Mouse (Mus musculus) forebrain, embryonic 10.5 days (tissue): ENCODE measurements at regions not wholly inside any gene's neighbourhood (a gene's known extent, or its start where the extent isn't known, plus 50 kb on each side); places are given as distances from the start of the nearest gene placed in this dataset.

ENCODE experiments used
- DNase-seq: peaks from one replicate; pipeline ENCODE4 v3.0.0-alpha.2; 2017; ENCODE audit warnings: low spot score; ENCODE audit errors: extremely low spot score
- H3K27ac ChIP-seq: fragments of 300-500 bp; sonication (generic); 2 replicates; pipeline ENCODE4 v1.5.1; 2016; ENCODE audit warnings: mild to moderate bottlenecking
- H3K27me3 ChIP-seq: fragments of 300-500 bp; sonication (generic); 2 replicates; pipeline ENCODE4 v1.6.1; 2016; ENCODE audit warnings: mild to moderate bottlenecking; ENCODE audit not compliant: poor library complexity, severe bottlenecking
- H3K36me3 ChIP-seq: fragments of 300-500 bp; sonication (generic); replicated peaks from 2 replicates; pipeline ENCODE4 v1.6.1; 2016; ENCODE audit warnings: mild to moderate bottlenecking, moderate library complexity
- H3K4me1 ChIP-seq: fragments of 300-500 bp; sonication (generic); 2 replicates; pipeline ENCODE4 v1.6.1; 2016
- H3K4me3 ChIP-seq: fragments of 300-500 bp; sonication (generic); 2 replicates; pipeline ENCODE4 v1.5.1; 2016; ENCODE audit warnings: mild to moderate bottlenecking, moderate library complexity
- H3K9me3 ChIP-seq: fragments of 300-500 bp; sonication (generic); 2 replicates; pipeline ENCODE4 v1.6.1; 2016; ENCODE audit warnings: mild to moderate bottlenecking, moderate library complexity
- WGBS: fragments of 180-500 bp; shearing (Covaris S2); methylation state at CpG from one replicate; pipeline ENCODE4 v1.1.7; 2016; 5-methylcytosine and 5-hydroxymethylcytosine counted together

DNA sequence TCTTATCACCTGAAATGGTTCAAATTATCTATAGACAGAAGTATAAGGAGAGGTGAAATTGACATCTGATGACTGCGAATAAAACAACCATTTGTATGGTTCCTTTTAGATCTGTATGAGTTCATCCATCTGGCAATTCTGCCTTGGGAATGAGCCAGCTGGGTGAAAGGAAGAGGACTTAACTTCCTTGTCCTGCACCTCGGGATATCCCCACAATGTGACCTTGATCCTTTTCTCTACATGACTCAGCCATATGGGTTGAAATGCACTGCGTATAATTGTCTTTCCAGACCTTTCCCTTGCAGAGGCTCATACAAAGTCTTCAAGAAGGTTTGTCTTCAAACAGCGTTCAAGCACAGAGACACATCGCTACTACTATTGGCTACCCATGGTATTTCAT, 292.6 kb upstream of the Pitrm1 start:
- H3K9me3 ChIP-seq = no peaks in the 10 kb centered on the region
- peaks cover 18% of the 10 kb centered on the region for H3K4me1 ChIP-seq
- no peak overlapping the region for H3K27ac ChIP-seq
- 88% methylated on average over 5 of the region's 5 CpGs for WGBS
- no peak for DNase-seq
- H3K27me3 ChIP-seq = no peaks in the 10 kb centered on the region
- H3K4me3 ChIP-seq = no peak overlapping the region
- H3K36me3 ChIP-seq = no peaks in the 10 kb centered on the region

DNA sequence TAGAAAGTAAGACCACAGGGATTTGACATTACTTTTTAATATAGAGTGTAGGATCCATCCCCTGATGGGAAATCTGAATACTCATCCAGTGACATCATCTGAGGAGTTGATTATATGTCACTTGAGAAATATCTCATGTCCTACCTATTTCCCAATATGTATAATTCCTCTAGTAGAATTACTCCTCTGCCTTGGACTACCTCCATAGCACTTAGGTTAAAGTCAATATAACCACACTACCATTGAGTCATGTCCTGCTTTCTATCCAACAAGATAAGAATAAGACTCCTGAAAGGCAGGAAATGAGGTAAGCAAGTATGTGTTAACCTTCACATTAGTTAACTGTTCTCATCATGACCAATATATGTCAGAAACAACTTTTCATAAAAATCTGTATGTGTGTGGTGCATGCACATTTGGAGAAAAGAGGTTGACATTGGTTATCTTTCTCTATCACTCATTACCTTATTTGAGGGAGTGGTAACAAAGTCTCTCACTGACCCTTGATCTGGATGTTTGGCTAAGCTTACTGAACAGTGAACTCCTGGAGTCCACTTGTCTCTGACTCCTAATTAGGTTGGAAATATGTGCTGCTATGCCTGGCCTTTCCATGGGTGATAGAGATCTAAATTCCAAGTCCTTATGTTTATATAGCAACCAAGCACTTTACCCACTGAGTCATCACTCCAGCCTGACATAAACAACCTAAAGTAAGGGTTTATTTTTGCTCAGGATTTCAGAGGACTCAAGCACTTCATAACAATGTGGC, 292.0 kb upstream of the Pitrm1 start:
- no peak overlapping the region for H3K4me3 ChIP-seq

DNA sequence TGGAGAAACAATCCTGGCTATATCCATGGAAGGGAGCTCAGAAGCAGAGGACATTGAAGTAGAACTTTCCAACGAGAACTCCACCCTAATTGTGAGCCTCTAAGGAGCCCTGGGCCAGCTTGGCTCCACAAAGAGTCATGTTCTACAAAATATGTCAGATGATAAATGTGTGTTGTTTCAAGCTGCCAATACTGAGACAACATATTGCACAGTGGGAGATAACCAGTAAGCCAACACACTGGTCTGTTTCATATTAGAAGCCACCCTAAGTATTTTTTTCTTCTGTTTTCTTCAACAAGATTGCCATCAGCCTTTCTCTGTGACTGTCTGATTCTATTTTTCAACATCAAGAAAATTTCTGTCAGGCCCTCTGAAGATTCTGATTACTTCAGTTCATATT, 289.5 kb upstream of the Pitrm1 start:
- Histone ChIP-seq H3K4me1 (no peaks in the 10 kb centered on the region), H3K27me3 (no peaks in the 10 kb centered on the region), H3K36me3 (no peaks in the 10 kb centered on the region), H3K9me3 (no peaks in the 10 kb centered on the region), H3K27ac (no peak overlapping the region), H3K4me3 (no peak overlapping the region)
- DNase-seq = no peak
- WGBS = 88% methylated on average over 1 of the region's 1 CpGs

More for the DNA sequence above, 292.0 kb upstream of the Pitrm1 start:
- Histone ChIP-seq H3K27me3 (no peaks in the 10 kb centered on the region), H3K9me3 (no peaks in the 10 kb centered on the region), H3K27ac (no peak overlapping the region), H3K36me3 (no peaks in the 10 kb centered on the region), H3K4me1 (peaks cover 12% of the 10 kb centered on the region)
- no peak for DNase-seq

DNA sequence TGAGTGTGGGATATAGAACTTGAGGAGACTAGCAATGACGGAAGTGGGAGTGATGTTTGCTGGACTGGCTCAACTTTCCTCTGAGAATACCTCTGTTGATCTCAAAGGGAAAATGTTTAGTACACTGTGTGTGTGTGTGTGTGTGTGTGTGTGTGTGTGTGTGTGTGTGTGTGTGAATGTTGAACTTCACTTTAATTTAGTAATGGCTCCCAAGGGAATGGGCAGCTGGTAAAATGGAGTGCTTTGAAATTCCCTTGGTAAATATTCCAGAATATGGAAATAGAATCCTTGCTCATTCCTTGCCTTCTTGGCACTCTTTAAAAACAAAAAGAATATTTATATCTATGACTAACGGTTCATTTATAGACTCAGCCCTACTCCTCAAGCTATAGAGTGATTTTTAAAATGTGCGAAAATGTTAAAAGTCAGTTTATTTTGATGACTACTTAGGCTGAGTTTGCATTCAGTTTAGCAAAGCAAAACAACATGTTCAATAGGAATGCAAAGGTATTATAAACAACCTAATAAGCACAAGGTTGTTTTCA, 287.6 kb upstream of the Pitrm1 start:
- H3K27ac ChIP-seq = no peak overlapping the region
- DNase-seq = no peak
- 93% methylated on average over 3 of the region's 3 CpGs for WGBS
- H3K36me3 ChIP-seq = no peaks in the 10 kb centered on the region
- no peaks in the 10 kb centered on the region for H3K9me3 ChIP-seq
- H3K4me1 ChIP-seq = no peaks in the 10 kb centered on the region
- H3K4me3 ChIP-seq = no peak overlapping the region
- H3K27me3 ChIP-seq = no peaks in the 10 kb centered on the region

DNA sequence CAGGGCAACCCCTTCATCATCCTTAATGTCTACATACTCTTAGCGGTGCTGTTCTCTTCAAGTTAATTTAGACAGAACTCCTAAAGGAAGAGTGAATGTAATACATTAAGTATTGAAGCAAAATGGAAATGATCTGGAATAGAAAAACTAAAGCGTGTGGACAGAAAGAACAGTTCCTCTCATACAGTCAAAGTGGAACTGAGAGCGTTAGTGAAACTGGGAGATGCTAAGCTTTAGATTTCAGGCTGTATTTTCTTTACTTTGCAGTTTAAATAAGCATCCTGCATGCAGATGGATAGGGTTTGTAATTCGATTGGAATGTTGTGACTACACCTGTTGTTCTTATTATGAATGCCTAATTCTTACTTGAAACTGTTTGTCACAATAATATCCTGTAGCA, 286.5 kb upstream of the Pitrm1 start:
- Histone ChIP-seq H3K4me1 (no peaks in the 10 kb centered on the region), H3K4me3 (no peak overlapping the region), H3K27ac (no peak overlapping the region), H3K27me3 (no peaks in the 10 kb centered on the region), H3K9me3 (no peaks in the 10 kb centered on the region), H3K36me3 (no peaks in the 10 kb centered on the region)
- DNase-seq = no peak
- WGBS = 92% methylated on average over 4 of the region's 4 CpGs

DNA sequence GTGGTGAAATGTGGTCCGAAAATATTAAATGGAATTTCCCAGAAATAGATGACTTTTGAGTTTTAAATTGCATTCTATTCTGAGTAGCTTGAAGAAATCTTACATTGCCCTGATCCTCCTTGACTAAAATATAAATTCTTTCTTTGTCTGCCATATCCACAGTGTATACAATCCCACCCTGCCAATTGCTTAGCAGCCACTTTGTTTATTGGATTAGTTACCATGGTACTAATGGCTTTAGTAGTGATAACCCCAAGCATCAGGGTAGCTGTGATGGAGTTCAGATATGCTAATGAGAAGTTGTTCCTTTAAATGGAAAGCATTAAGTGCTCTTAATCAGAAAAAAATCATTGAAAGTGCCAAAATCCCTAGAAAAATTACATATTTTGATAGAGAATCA, 277.4 kb upstream of the Pitrm1 start:
- Histone ChIP-seq H3K27ac (no peak overlapping the region), H3K4me1 (no peaks in the 10 kb centered on the region), H3K9me3 (peaks cover 4% of the 10 kb centered on the region; the same call in 1 of the 2 replicates), H3K27me3 (no peaks in the 10 kb centered on the region), H3K4me3 (no peak overlapping the region), H3K36me3 (no peaks in the 10 kb centered on the region)
- no peak for DNase-seq
- WGBS = 93% methylated on average over 1 of the region's 1 CpGs

DNA sequence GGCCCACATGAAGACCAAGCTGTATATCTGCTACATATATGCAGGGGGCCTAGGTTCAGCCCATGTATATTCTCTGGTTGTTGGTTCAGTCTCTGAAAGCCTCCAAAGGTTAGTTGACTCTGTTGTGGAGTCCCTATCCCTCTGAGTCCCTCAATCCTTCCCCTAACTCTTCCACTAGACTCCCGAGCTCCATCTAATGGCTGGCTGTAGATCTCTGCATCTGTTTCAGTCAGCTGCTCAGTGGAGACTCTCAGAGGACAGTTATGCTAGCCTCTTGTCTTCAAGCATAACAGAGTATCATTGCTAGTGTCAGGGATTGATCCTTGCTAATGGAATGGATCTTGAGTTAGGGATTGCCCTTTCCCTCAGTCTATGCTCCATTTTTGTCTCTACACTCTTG, 275.0 kb upstream of the Pitrm1 start:
- H3K27ac ChIP-seq = no peak overlapping the region
- H3K4me3 ChIP-seq = no peak overlapping the region
- H3K27me3 ChIP-seq = no peaks in the 10 kb centered on the region
- H3K36me3 ChIP-seq = no peaks in the 10 kb centered on the region
- no peak for DNase-seq
- 73% methylated on average over 1 of the region's 1 CpGs for WGBS
- no peaks in the 10 kb centered on the region for H3K4me1 ChIP-seq
- peaks cover 4% of the 10 kb centered on the region; the same call in 1 of the 2 replicates for H3K9me3 ChIP-seq

DNA sequence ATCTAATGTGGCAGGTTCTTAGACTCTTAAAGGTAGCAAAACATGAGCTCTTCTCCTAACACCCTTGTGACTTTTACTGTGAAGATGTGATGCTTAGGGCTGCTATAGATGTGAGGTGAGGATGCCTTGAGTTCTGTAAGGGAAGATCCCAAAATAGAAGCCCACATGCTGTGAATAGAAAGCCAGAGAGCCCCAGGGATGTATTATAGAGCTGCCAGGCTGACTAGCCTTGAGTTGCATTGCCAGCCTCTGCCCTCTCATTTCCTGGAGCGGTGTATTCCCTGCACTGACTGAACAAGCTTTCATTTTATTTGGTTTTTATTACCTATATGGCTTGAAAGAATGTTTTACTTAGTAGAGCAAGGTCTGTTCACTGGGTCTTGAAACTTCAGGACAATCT, 267.9 kb upstream of the Pitrm1 start:
- Histone ChIP-seq H3K4me1 (no peaks in the 10 kb centered on the region), H3K4me3 (no peak overlapping the region), H3K36me3 (no peaks in the 10 kb centered on the region), H3K27ac (no peak overlapping the region), H3K9me3 (no peaks in the 10 kb centered on the region), H3K27me3 (no peaks in the 10 kb centered on the region)
- 94% methylated on average over 1 of the region's 1 CpGs for whole genome bisulfite sequencing
- DNase-seq = no peak

DNA sequence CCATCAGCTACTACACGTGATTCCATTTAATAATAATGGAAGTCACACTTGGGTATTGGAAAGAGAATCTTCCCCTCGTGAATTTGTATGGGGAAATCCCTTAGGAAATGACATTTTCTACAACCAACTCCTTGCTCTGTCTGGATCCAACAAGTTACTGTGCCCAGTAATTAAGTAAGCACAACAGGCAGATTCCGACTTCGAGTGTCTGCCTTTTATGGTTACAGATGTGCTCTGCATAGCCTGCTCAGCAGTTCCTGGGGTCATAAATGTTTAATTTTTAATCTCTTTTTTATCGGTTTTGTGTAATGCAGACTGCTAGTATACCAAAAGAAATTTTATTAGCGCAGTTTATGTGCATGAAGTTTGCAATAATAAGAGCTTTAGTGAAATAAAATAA, 259.8 kb upstream of the Pitrm1 start:
- H3K9me3 ChIP-seq = no peaks in the 10 kb centered on the region
- no peak overlapping the region for H3K4me3 ChIP-seq
- H3K27me3 ChIP-seq = no peaks in the 10 kb centered on the region
- H3K36me3 ChIP-seq = no peaks in the 10 kb centered on the region
- no peak overlapping the region for H3K27ac ChIP-seq
- DNase-seq = no peak
- H3K4me1 ChIP-seq = no peaks in the 10 kb centered on the region
- WGBS = 88% methylated on average over 6 of the region's 6 CpGs

DNA sequence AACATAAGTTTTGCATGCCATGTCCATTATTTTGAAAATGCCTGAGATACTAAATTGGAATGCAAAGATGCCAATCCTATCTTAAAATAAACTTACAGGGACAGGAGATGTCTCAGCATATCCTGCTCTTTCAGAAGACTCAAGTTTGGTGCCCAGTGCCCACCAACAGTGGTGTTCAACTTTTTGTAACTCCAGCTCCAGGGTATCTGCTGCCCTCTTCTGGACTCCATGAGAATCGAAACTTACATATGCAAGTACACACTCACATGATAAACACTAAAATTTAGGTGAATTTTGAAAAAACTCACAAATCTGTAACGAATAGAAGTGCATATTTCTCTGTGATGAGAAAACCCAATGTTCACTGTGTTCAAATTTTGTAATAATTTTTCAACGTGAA, 255.9 kb upstream of the Pitrm1 start:
- no peaks in the 10 kb centered on the region for H3K36me3 ChIP-seq
- H3K9me3 ChIP-seq = no peaks in the 10 kb centered on the region
- no peak overlapping the region for H3K4me3 ChIP-seq
- H3K27ac ChIP-seq = no peak overlapping the region
- 54% methylated on average over 3 of the region's 3 CpGs for WGBS
- H3K4me1 ChIP-seq = no peaks in the 10 kb centered on the region; the same call in 1 of the 2 replicates
- H3K27me3 ChIP-seq = no peaks in the 10 kb centered on the region
- peak; percentile 14 for DNase-seq

DNA sequence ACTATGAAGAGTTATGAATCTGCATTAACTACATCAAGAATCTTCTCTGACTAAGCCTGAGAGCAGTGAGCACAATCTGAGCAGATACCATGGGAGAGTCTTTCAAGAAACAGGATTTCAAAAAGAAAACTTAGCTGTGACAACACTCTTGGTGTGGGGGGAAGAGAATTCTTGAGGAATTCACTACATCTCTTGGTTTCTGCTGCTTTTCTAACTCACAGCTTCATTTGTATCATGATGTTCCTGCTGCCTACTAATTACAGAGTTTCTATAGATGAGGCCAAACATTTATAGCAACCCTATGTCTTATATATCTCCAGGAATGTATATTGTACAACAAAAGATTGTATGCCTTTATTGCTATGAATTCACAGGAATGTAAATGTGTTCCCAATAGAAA, 242.2 kb upstream of the Pitrm1 start:
- no peak for DNase-seq
- Histone ChIP-seq H3K27me3 (no peaks in the 10 kb centered on the region), H3K27ac (no peak overlapping the region), H3K4me3 (no peak overlapping the region), H3K4me1 (0 out of 2 replicates have a peak, but pooled peaks cover 4% of the 10 kb centered on the region), H3K9me3 (no peaks in the 10 kb centered on the region), H3K36me3 (no peaks in the 10 kb centered on the region)

DNA sequence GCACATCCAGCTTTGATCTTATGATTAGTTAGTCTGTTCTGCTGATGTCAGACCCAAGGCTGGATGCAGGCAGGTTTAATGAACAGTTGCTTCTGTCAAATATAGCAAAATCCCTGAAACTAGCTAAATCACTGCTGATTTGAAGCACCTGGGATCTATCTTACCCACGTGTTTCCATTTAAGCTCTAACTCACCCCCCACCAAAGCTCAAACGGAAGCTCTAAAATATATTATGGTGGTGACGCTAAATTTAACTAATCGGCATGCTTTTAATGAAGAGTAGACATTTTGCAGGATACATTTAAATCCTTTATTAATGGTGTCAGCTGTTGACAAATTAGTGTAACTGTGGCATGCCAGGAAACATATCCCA, 241.3 kb upstream of the Pitrm1 start:
- Histone ChIP-seq H3K4me1 (0 out of 2 replicates have a peak, but pooled peaks cover 4% of the 10 kb centered on the region), H3K9me3 (no peaks in the 10 kb centered on the region), H3K27ac (no peak overlapping the region), H3K27me3 (no peaks in the 10 kb centered on the region), H3K36me3 (no peaks in the 10 kb centered on the region), H3K4me3 (no peak overlapping the region)
- 73% methylated on average over 4 of the region's 4 CpGs for WGBS
- no peak for DNase-seq

DNA sequence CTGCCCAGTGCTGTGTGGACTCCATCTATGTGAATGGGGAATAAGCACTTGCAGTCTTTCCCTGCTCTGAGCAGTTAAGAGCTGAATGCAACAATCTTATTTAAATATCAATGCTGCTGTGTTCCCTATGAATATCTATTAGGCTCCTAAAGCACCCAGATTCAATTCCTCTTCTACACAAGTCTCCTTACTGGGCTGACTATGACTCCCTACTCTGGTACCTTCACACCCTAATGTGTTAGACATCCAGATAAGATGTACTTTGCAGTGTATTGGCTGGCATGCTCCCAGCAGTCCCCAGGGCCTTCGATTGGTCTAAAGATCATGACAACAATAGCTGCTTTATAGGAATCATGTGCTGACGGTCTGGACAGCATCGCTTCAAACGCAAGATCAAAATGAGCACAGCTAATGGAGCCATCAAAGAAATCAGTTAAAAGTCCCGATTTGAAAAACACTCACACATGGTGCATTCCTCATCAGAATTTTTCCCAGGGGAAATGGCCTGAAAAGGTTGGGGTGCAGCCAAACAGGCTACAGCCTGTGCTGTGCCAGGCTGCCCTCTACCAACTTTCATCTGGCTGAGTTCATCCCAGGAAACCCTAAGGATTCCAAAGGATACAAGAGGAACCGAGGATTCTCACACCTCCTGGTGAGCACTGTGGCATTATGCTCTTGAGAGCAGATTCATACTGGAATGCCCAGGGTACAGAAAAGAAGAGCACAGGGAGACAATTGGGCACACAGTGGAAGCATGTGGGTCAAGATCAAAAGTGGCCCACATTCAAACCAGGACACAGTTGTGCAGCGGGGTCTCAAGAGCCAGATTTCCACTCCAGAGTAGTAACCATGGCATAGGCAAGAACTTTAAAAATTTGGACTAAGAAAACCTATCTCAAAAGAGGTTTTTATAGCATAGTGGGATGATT, 240.7 kb upstream of the Pitrm1 start:
- H3K9me3 ChIP-seq = no peaks in the 10 kb centered on the region
- 82% methylated on average over 7 of the region's 7 CpGs for WGBS
- DNase-seq = no peak

More for the DNA sequence above, 240.7 kb upstream of the Pitrm1 start:
- H3K27me3 ChIP-seq = no peaks in the 10 kb centered on the region
- no peaks in the 10 kb centered on the region for H3K36me3 ChIP-seq
- H3K4me1 ChIP-seq = 0 out of 2 replicates have a peak, but pooled peaks cover 4% of the 10 kb centered on the region
- H3K27ac ChIP-seq = no peak overlapping the region
- no peak overlapping the region for H3K4me3 ChIP-seq
